Mouse (Mus musculus) neutrophil, adult 5-6 weeks (primary cell): Measurements from ENCODE around the gene Hps5. TPM values are rescaled to one million over a fixed set of nuclear protein-coding genes. Genes with fewer than 3 reads are reported as not detected.

Experiments used
- total RNA-seq: library from RNA; stranded (forward); fragments of 200-1000 nt; gene quantifications from 2 replicates; pipeline ENCODE4 v1.2.3, GENCODE M21; 2017

The Hps5 gene
- total RNA-seq, 1 experiment from 2014 or later, result 48.5 TPM

Other genes starting within 250 kb of the Hps5 start
- gene Sergef, start 156.3 kb downstream of the Hps5 start, total RNA-seq, result 13.6 and 15.3 TPM in 2 replicates
- gene Tph1, start 123.5 kb downstream of the Hps5 start, total RNA-seq, result not detected in 2 replicates
- 11.3 and 11.8 TPM in 2 replicates for gene Saal1, start 85.4 kb downstream of the Hps5 start, total RNA-seq
- 1.1 TPM in 1 of 2 replicates, not detected in the other for gene Saa3, start 80.4 kb downstream of the Hps5 start, total RNA-seq
- gene Saa4, start 63.5 kb downstream of the Hps5 start, total RNA-seq, result not detected in 2 replicates
- gene Saa1, start 53.1 kb downstream of the Hps5 start, total RNA-seq, result not detected in 2 replicates
- not detected in 2 replicates for gene Saa2, start 44.3 kb downstream of the Hps5 start, total RNA-seq
- gene Gtf2h1, start within 50 bp of the Hps5 start, total RNA-seq, result 46.4 and 57.8 TPM in 2 replicates
- gene Ldha, start 45.4 kb upstream of the Hps5 start, total RNA-seq, result 195 and 216 TPM in 2 replicates
- gene Ldhc, start 65.1 kb upstream of the Hps5 start, total RNA-seq, result 2.0 TPM in 1 of 2 replicates, not detected in the other
- gene Tsg101, start 123.9 kb upstream of the Hps5 start, total RNA-seq, result 41.5 and 51.0 TPM in 2 replicates
- 5.3 and 6.9 TPM in 2 replicates for gene Uevld, start 162.5 kb upstream of the Hps5 start, total RNA-seq
- gene Gm9999, start 187.5 kb upstream of the Hps5 start, total RNA-seq, result not detected in 2 replicates
- gene Spty2d1, start 212.3 kb upstream of the Hps5 start, total RNA-seq, result 52.3 and 60.5 TPM in 2 replicates